Mouse (Mus musculus): ENCODE data around the gene Lpar6. TPM values are rescaled to one million over a fixed set of nuclear protein-coding genes. Genes with fewer than 3 reads are reported as not detected.

The Lpar6 gene
- polyA plus RNA-seq, 1 experiment: 1.0 TPM

GRCm38 (mm10) chr14:73244061-73244597 is 6.4 kb downstream of the Lpar6 start:
- Histone ChIP-seq H3K4me3 (ENCODE audit: insufficient read depth, poor library complexity, severe bottlenecking) (no peak overlapping the region), H3K79me2 (ENCODE audit: control insufficient read depth, insufficient read depth) (peaks cover 24% of the 10 kb centered on the region), H3K27me3 (ENCODE audit: control insufficient read depth, insufficient read depth, insufficient read length) (no peaks in the 10 kb centered on the region), H3K36me3 (ENCODE audit: control insufficient read depth, insufficient read depth) (peaks cover 6% of the 10 kb centered on the region), H3ac (ENCODE audit: control insufficient read depth, insufficient read length, low read depth) (no peak overlapping the region), H3K79me3 (ENCODE audit: low read depth) (peaks cover 19% of the 10 kb centered on the region)
- TF ChIP-seq MYOD1 (IDR thresholded peaks at IDR 0.05; ENCODE audit: control insufficient read depth, insufficient read length, low read depth): no peak
- no peak for TF ChIP-seq MYOG (IDR thresholded peaks at IDR 0.05; ENCODE audit: control insufficient read depth, extremely low read depth, insufficient read length)
- TF ChIP-seq MAX (IDR thresholded peaks at IDR 0.05): no peak
- TF ChIP-seq CEBPB (IDR thresholded peaks at IDR 0.05; ENCODE audit: low read depth): no peak
- TF ChIP-seq CTCF (IDR thresholded peaks at IDR 0.05; ENCODE audit: control insufficient read depth, insufficient read depth, insufficient read length): no peak
- no peak for TF ChIP-seq FOSL1 (IDR thresholded peaks at IDR 0.05; ENCODE audit: insufficient read depth, low read length, poor library complexity, severe bottlenecking)
- TF ChIP-seq USF1 (IDR thresholded peaks at IDR 0.05; ENCODE audit: low read depth): no peak

DNA sequence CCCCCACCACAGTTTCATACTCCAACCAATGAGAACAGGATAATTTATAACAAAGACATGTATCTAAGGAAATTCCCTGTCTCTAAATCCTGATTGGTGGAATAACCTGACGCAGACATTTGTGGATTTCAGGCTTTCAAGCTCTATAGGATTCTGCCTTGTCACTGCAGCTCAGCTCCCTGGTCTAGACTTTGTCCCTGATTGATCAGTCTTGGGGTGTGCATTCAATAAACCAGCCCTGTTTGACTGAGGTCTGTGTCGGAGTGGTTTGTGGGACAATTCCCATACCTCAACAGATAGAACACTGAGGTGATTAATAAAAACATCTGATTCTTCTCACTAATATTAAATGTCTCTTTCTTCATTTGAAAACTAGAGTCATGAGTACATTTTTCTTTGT is 12.4 kb downstream of the Lpar6 start:
- H3ac ChIP-seq (ENCODE audit: control insufficient read depth, insufficient read length, low read depth): no peak overlapping the region
- no peaks in the 10 kb centered on the region for H3K27me3 ChIP-seq (ENCODE audit: control insufficient read depth, insufficient read depth, insufficient read length)
- no peak overlapping the region for H3K4me3 ChIP-seq (ENCODE audit: insufficient read depth, poor library complexity, severe bottlenecking)
- no peaks in the 10 kb centered on the region for H3K79me2 ChIP-seq (ENCODE audit: control insufficient read depth, insufficient read depth)
- no peaks in the 10 kb centered on the region for H3K79me3 ChIP-seq (ENCODE audit: low read depth)
- H3K36me3 ChIP-seq (ENCODE audit: control insufficient read depth, insufficient read depth): no peaks in the 10 kb centered on the region
- TF ChIP-seq USF1 (IDR thresholded peaks at IDR 0.05; ENCODE audit: low read depth) (no peak), MYOG (IDR thresholded peaks at IDR 0.05; ENCODE audit: control insufficient read depth, extremely low read depth, insufficient read length) (no peak), MAX (IDR thresholded peaks at IDR 0.05) (no peak), CTCF (IDR thresholded peaks at IDR 0.05; ENCODE audit: control insufficient read depth, insufficient read depth, insufficient read length) (no peak), CEBPB (IDR thresholded peaks at IDR 0.05; ENCODE audit: low read depth) (no peak), FOSL1 (IDR thresholded peaks at IDR 0.05; ENCODE audit: insufficient read depth, low read length, poor library complexity, severe bottlenecking) (no peak)

DNA sequence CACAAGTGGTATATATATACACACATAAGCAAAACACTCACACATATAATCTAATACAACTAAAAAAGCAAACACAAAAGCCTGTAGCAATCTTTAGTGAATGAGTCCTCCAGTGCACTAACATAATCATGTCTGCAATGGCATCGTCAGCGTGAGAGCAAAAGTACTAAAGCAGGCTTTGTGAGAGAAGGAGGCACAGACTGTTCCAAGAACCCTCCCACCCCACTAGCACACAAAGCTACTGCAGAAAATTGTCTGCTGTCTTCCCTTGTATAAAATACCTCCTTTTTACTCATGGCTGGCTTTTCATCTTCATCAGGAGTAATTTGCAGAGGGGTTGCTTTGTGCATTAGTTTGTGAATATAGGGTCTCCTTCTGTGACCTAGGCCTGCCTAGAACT is 14.6 kb downstream of the Lpar6 start:
- Histone ChIP-seq H3K27me3 (ENCODE audit: control insufficient read depth, insufficient read depth, insufficient read length) (no peaks in the 10 kb centered on the region), H3ac (ENCODE audit: control insufficient read depth, insufficient read length, low read depth) (no peak overlapping the region), H3K4me3 (ENCODE audit: insufficient read depth, poor library complexity, severe bottlenecking) (no peak overlapping the region), H3K79me2 (ENCODE audit: control insufficient read depth, insufficient read depth) (no peaks in the 10 kb centered on the region), H3K36me3 (ENCODE audit: control insufficient read depth, insufficient read depth) (no peaks in the 10 kb centered on the region), H3K79me3 (ENCODE audit: low read depth) (no peaks in the 10 kb centered on the region)
- TF ChIP-seq MYOD1 (IDR thresholded peaks at IDR 0.05; ENCODE audit: control insufficient read depth, insufficient read length, low read depth): no peak
- TF ChIP-seq MYOG (IDR thresholded peaks at IDR 0.05; ENCODE audit: control insufficient read depth, extremely low read depth, insufficient read length): no peak
- no peak for TF ChIP-seq CTCF (IDR thresholded peaks at IDR 0.05; ENCODE audit: control insufficient read depth, insufficient read depth, insufficient read length)
- TF ChIP-seq MAX (IDR thresholded peaks at IDR 0.05): no peak
- TF ChIP-seq CEBPB (IDR thresholded peaks at IDR 0.05; ENCODE audit: low read depth): no peak
- no peak for TF ChIP-seq FOSL1 (IDR thresholded peaks at IDR 0.05; ENCODE audit: insufficient read depth, low read length, poor library complexity, severe bottlenecking)
- no peak for TF ChIP-seq USF1 (IDR thresholded peaks at IDR 0.05; ENCODE audit: low read depth)

DNA sequence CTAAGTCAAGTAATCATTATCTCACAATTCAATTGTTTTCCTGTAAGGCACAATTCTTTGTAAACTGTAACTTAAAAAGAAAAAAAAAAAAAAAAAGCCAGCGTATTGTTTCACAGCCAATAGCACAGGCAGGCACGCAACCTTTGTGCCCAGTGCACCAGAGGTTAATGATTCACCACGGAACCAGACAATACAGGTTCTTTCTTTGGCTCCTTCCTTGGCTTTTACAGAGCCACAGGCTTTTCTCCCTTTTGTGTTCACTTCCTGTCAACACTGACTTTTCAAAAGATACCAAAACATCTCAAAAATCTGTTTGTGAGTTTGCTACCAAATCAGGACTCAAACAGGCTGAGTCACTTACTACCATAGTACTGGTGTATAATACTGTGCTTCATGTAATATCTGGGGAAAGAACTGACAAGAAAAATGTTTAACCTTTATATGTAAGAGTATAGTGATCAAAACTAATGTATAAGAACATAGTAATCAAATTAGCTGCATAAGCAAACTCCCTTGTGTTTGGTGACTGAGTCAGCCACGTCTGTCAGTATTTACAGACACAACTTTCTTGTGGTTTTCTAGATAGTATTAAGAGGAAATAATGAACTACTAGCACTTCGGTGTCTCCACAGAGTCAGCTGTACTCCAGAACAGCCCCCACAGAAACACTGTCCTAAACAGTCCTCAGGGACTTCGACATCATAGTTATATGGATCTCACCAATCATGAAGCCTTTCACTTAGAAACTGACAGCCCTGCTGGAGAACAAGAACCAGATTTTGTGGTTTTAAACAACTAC is 16.0 kb downstream of the Lpar6 start:
- TF ChIP-seq MAX (IDR thresholded peaks at IDR 0.05) (no peak), USF1 (IDR thresholded peaks at IDR 0.05; ENCODE audit: low read depth) (no peak), MYOG (IDR thresholded peaks at IDR 0.05; ENCODE audit: control insufficient read depth, extremely low read depth, insufficient read length) (no peak), CTCF (IDR thresholded peaks at IDR 0.05; ENCODE audit: control insufficient read depth, insufficient read depth, insufficient read length) (no peak), CEBPB (IDR thresholded peaks at IDR 0.05; ENCODE audit: low read depth) (no peak), MYOD1 (IDR thresholded peaks at IDR 0.05; ENCODE audit: control insufficient read depth, insufficient read length, low read depth) (no peak), FOSL1 (IDR thresholded peaks at IDR 0.05; ENCODE audit: insufficient read depth, low read length, poor library complexity, severe bottlenecking) (no peak)
- Histone ChIP-seq H3K27me3 (ENCODE audit: control insufficient read depth, insufficient read depth, insufficient read length) (no peaks in the 10 kb centered on the region), H3K36me3 (ENCODE audit: control insufficient read depth, insufficient read depth) (no peaks in the 10 kb centered on the region), H3ac (ENCODE audit: control insufficient read depth, insufficient read length, low read depth) (no peak overlapping the region), H3K79me3 (ENCODE audit: low read depth) (no peaks in the 10 kb centered on the region), H3K4me3 (ENCODE audit: insufficient read depth, poor library complexity, severe bottlenecking) (no peak overlapping the region), H3K79me2 (ENCODE audit: control insufficient read depth, insufficient read depth) (no peaks in the 10 kb centered on the region)

- no peaks in the 10 kb centered on the region for H3K27me3 ChIP-seq (ENCODE audit: control insufficient read depth, insufficient read depth, insufficient read length)
- H3K79me3 ChIP-seq (ENCODE audit: low read depth): no peaks in the 10 kb centered on the region
- no peaks in the 10 kb centered on the region for H3K36me3 ChIP-seq (ENCODE audit: control insufficient read depth, insufficient read depth)
- no peaks in the 10 kb centered on the region for H3K79me2 ChIP-seq (ENCODE audit: control insufficient read depth, insufficient read depth)
- no peak overlapping the region for H3K4me3 ChIP-seq (ENCODE audit: insufficient read depth, poor library complexity, severe bottlenecking)
- no peak overlapping the region for H3ac ChIP-seq (ENCODE audit: control insufficient read depth, insufficient read length, low read depth)
- TF ChIP-seq USF1 (IDR thresholded peaks at IDR 0.05; ENCODE audit: low read depth) (no peak), MAX (IDR thresholded peaks at IDR 0.05) (no peak), FOSL1 (IDR thresholded peaks at IDR 0.05; ENCODE audit: insufficient read depth, low read length, poor library complexity, severe bottlenecking) (no peak), CTCF (IDR thresholded peaks at IDR 0.05; ENCODE audit: control insufficient read depth, insufficient read depth, insufficient read length) (no peak), CEBPB (IDR thresholded peaks at IDR 0.05; ENCODE audit: low read depth) (no peak), MYOG (IDR thresholded peaks at IDR 0.05; ENCODE audit: control insufficient read depth, extremely low read depth, insufficient read length) (no peak), MYOD1 (IDR thresholded peaks at IDR 0.05; ENCODE audit: control insufficient read depth, insufficient read length, low read depth) (no peak)
These were observed 16.7 kb downstream of the Lpar6 start for GRCm38 (mm10) chr14:73254412-73254811.

Measured in C2C12 (cell line).